Mouse (Mus musculus) hindbrain, embryonic 12.5 days (tissue): ENCODE data around the gene Exoc6b. TPM values are rescaled to one million over a fixed set of nuclear protein-coding genes. Genes with fewer than 3 reads are reported as not detected.

ENCODE experiments used
- ATAC-seq: fragments of 200-750 bp; cut with Nextera tagmentation; 2 replicates; pipeline ENCODE4 v1.8.0; 2017; ENCODE audit warnings: moderate TSS enrichment; ENCODE audit not compliant: low FRiP score
- H3K27ac ChIP-seq: fragments of 300-500 bp; sonication (generic); 2 replicates; pipeline ENCODE4 v1.5.1; 2016; ENCODE audit warnings: mild to moderate bottlenecking
- H3K27me3 ChIP-seq: fragments of 300-500 bp; sonication (generic); 2 replicates; pipeline ENCODE4 v1.6.1; 2016; ENCODE audit warnings: mild to moderate bottlenecking
- H3K36me3 ChIP-seq: fragments of 300-500 bp; sonication (generic); 2 replicates; pipeline ENCODE4 v1.6.1; 2016; ENCODE audit warnings: mild to moderate bottlenecking
- H3K4me1 ChIP-seq: fragments of 300-500 bp; sonication (generic); 2 replicates; pipeline ENCODE4 v1.6.1; 2016
- H3K4me2 ChIP-seq: fragments of 300-500 bp; sonication (generic); replicated peaks from 2 replicates; pipeline ENCODE4 v1.6.1; 2016; ENCODE audit warnings: mild to moderate bottlenecking
- H3K4me3 ChIP-seq: fragments of 300-500 bp; sonication (generic); 2 replicates; pipeline ENCODE4 v1.5.1; 2016; ENCODE audit warnings: mild to moderate bottlenecking
- H3K9ac ChIP-seq: fragments of 300-500 bp; sonication (generic); 2 replicates; pipeline ENCODE4 v1.6.1; 2016; ENCODE audit warnings: mild to moderate bottlenecking, moderate library complexity
- H3K9me3 ChIP-seq: fragments of 300-500 bp; sonication (generic); replicated peaks from 2 replicates; pipeline ENCODE4 v1.6.1; 2016; ENCODE audit warnings: mild to moderate bottlenecking
- WGBS: fragments of 180-500 bp; shearing (Covaris S2); methylation state at CpG from one replicate; pipeline ENCODE4 v1.1.7; 2016; 5-methylcytosine and 5-hydroxymethylcytosine counted together
- polyA plus RNA-seq: library from polyadenylated mRNA; unstranded; fragments of >200 nt; fragmentation: Nextera tagmentation; extraction: Ambion mirVana; gene quantifications from 2 replicates; pipeline ENCODE4 v1.2.1, GENCODE M21; 2016

Exoc6b gene
- polyA plus RNA-seq, 1 experiment from 2014 or later: 51.5 TPM

- Histone ChIP-seq H3K4me1 (no peaks in the 10 kb centered on the region), H3K27ac (no peak overlapping the region), H3K27me3 (no peaks in the 10 kb centered on the region), H3K36me3 (no peaks in the 10 kb centered on the region), H3K4me3 (no peak overlapping the region), H3K9ac (no peak overlapping the region), H3K4me2 (no peak overlapping the region), H3K9me3 (no peaks in the 10 kb centered on the region)
- no peak for ATAC-seq
- 85% methylated on average over 4 of the region's 4 CpGs for WGBS
Measured at GRCm38 (mm10) chr6:85051109-85051508, 18.2 kb downstream of the Exoc6b start.

GRCm38 (mm10) chr6:85046531-85046930 is 22.8 kb downstream of the Exoc6b start:
- Histone ChIP-seq H3K4me1 (peaks cover 6% of the 10 kb centered on the region), H3K36me3 (no peaks in the 10 kb centered on the region), H3K4me2 (no peak overlapping the region), H3K9me3 (no peaks in the 10 kb centered on the region), H3K9ac (no peak overlapping the region), H3K27ac (no peak overlapping the region), H3K4me3 (no peak overlapping the region), H3K27me3 (no peaks in the 10 kb centered on the region)
- WGBS: 90% methylated on average over 3 of the region's 3 CpGs
- no peak for ATAC-seq

- no peak for ATAC-seq
- Histone ChIP-seq H3K36me3 (no peaks in the 10 kb centered on the region), H3K9me3 (no peaks in the 10 kb centered on the region), H3K4me1 (peaks cover 6% of the 10 kb centered on the region), H3K27ac (no peak overlapping the region), H3K9ac (no peak overlapping the region), H3K4me2 (no peak overlapping the region), H3K4me3 (no peak overlapping the region), H3K27me3 (no peaks in the 10 kb centered on the region)
- WGBS: 34% methylated on average over 4 of the region's 4 CpGs
Measured at GRCm38 (mm10) chr6:85044621-85045152, 24.6 kb downstream of the Exoc6b start.

- 10% methylated on average over 6 of the region's 6 CpGs for WGBS
- Histone ChIP-seq H3K27me3 (no peaks in the 10 kb centered on the region), H3K9me3 (no peaks in the 10 kb centered on the region), H3K27ac (no peak overlapping the region), H3K36me3 (no peaks in the 10 kb centered on the region), H3K4me1 (no peaks in the 10 kb centered on the region), H3K4me3 (no peak overlapping the region), H3K4me2 (no peak overlapping the region), H3K9ac (no peak overlapping the region)
- no peak for ATAC-seq
Measured at GRCm38 (mm10) chr6:85037677-85038076, 31.6 kb downstream of the Exoc6b start.

- no peak overlapping the region for H3K4me3 ChIP-seq
- no peak for ATAC-seq
- no peak overlapping the region for H3K9ac ChIP-seq
- H3K27me3 ChIP-seq: no peaks in the 10 kb centered on the region
- H3K4me1 ChIP-seq: peaks cover 2% of the 10 kb centered on the region; the same call in 1 of the 2 replicates
- 26% methylated on average over 1 of the region's 1 CpGs for WGBS
- no peaks in the 10 kb centered on the region for H3K9me3 ChIP-seq
- no peak overlapping the region for H3K4me2 ChIP-seq
- no peaks in the 10 kb centered on the region for H3K36me3 ChIP-seq
- H3K27ac ChIP-seq: no peak overlapping the region
Measured at GRCm38 (mm10) chr6:85029671-85030070, 39.6 kb downstream of the Exoc6b start.

GRCm38 (mm10) chr6:85024403-85024802 is 44.9 kb downstream of the Exoc6b start:
- Histone ChIP-seq H3K4me3 (no peak overlapping the region), H3K27ac (no peak overlapping the region)
- ATAC-seq: no peak

GRCm38 (mm10) chr6:85017011-85017410 is 52.3 kb downstream of the Exoc6b start:
- Histone ChIP-seq H3K9me3 (no peaks in the 10 kb centered on the region), H3K27me3 (no peaks in the 10 kb centered on the region), H3K36me3 (no peaks in the 10 kb centered on the region), H3K4me3 (no peak overlapping the region), H3K27ac (no peak overlapping the region), H3K4me2 (no peak overlapping the region), H3K9ac (no peak overlapping the region), H3K4me1 (no peaks in the 10 kb centered on the region)
- WGBS: 45% methylated on average over 2 of the region's 2 CpGs
- ATAC-seq: no peak

More at GRCm38 (mm10) chr6:85024403-85024802, 44.9 kb downstream of the Exoc6b start:
- no peaks in the 10 kb centered on the region for H3K9me3 ChIP-seq
- no peaks in the 10 kb centered on the region for H3K27me3 ChIP-seq
- H3K36me3 ChIP-seq: no peaks in the 10 kb centered on the region
- H3K9ac ChIP-seq: no peak overlapping the region
- no peak overlapping the region for H3K4me2 ChIP-seq
- H3K4me1 ChIP-seq: peaks cover 3% of the 10 kb centered on the region; the same call in 1 of the 2 replicates

- no peaks in the 10 kb centered on the region for H3K27me3 ChIP-seq
- ATAC-seq: no peak
- WGBS: 96% methylated on average over 2 of the region's 2 CpGs
Measured at GRCm38 (mm10) chr6:85013906-85014305, 55.4 kb downstream of the Exoc6b start.

GRCm38 (mm10) chr6:85010397-85010796 is 58.9 kb downstream of the Exoc6b start:
- no peak for ATAC-seq
- no peaks in the 10 kb centered on the region for H3K9me3 ChIP-seq
- H3K4me2 ChIP-seq: no peak overlapping the region
- no peak overlapping the region for H3K9ac ChIP-seq
- no peaks in the 10 kb centered on the region for H3K27me3 ChIP-seq
- no peaks in the 10 kb centered on the region for H3K36me3 ChIP-seq
- no peak overlapping the region for H3K4me3 ChIP-seq
- H3K4me1 ChIP-seq: no peaks in the 10 kb centered on the region
- 89% methylated on average over 2 of the region's 2 CpGs for WGBS
- H3K27ac ChIP-seq: no peak overlapping the region

More at GRCm38 (mm10) chr6:85013906-85014305, 55.4 kb downstream of the Exoc6b start:
- no peaks in the 10 kb centered on the region for H3K36me3 ChIP-seq
- no peak overlapping the region for H3K27ac ChIP-seq
- no peak overlapping the region for H3K4me2 ChIP-seq
- no peaks in the 10 kb centered on the region for H3K9me3 ChIP-seq
- no peak overlapping the region for H3K9ac ChIP-seq
- no peaks in the 10 kb centered on the region for H3K4me1 ChIP-seq
- H3K4me3 ChIP-seq: no peak overlapping the region

GRCm38 (mm10) chr6:84995418-84995817 is 73.9 kb downstream of the Exoc6b start:
- no peak overlapping the region for H3K27ac ChIP-seq
- no peak for ATAC-seq

GRCm38 (mm10) chr6:84976563-84976971 is 92.7 kb downstream of the Exoc6b start:
- Histone ChIP-seq H3K4me2 (no peak overlapping the region), H3K27me3 (no peaks in the 10 kb centered on the region), H3K9ac (no peak overlapping the region), H3K36me3 (no peaks in the 10 kb centered on the region; the same call in 1 of the 2 replicates), H3K9me3 (no peaks in the 10 kb centered on the region), H3K4me1 (0 out of 2 replicates have a peak, but pooled peaks cover 4% of the 10 kb centered on the region), H3K27ac (no peak overlapping the region), H3K4me3 (no peak overlapping the region)
- 38% methylated on average over 3 of the region's 3 CpGs for WGBS
- no peak for ATAC-seq

More at GRCm38 (mm10) chr6:84995418-84995817, 73.9 kb downstream of the Exoc6b start:
- Histone ChIP-seq H3K4me1 (no peaks in the 10 kb centered on the region), H3K9me3 (no peaks in the 10 kb centered on the region), H3K4me2 (no peak overlapping the region), H3K27me3 (no peaks in the 10 kb centered on the region), H3K36me3 (no peaks in the 10 kb centered on the region; the same call in 1 of the 2 replicates), H3K9ac (no peak overlapping the region), H3K4me3 (no peak overlapping the region)

- H3K36me3 ChIP-seq: no peaks in the 10 kb centered on the region
- no peak for ATAC-seq
- 0 out of 2 replicates have a peak, but pooled peaks cover 2% of the 10 kb centered on the region for H3K4me1 ChIP-seq
- H3K9me3 ChIP-seq: no peaks in the 10 kb centered on the region
- WGBS: 89% methylated on average over 1 of the region's 1 CpGs
- H3K9ac ChIP-seq: no peak overlapping the region
- no peak overlapping the region for H3K27ac ChIP-seq
- H3K4me2 ChIP-seq: no peak overlapping the region
- H3K4me3 ChIP-seq: no peak overlapping the region
- no peaks in the 10 kb centered on the region for H3K27me3 ChIP-seq
Measured at GRCm38 (mm10) chr6:84968531-84968930, 100.8 kb downstream of the Exoc6b start.

GRCm38 (mm10) chr6:84964729-84965415 is 104.4 kb downstream of the Exoc6b start:
- Histone ChIP-seq H3K4me3 (no peak overlapping the region), H3K36me3 (no peaks in the 10 kb centered on the region), H3K9me3 (no peaks in the 10 kb centered on the region), H3K4me1 (peaks cover 6% of the 10 kb centered on the region; the same call in 1 of the 2 replicates), H3K27ac (no peak overlapping the region), H3K4me2 (no peak overlapping the region), H3K27me3 (no peaks in the 10 kb centered on the region), H3K9ac (no peak overlapping the region)
- ATAC-seq: no peak
- 84% methylated on average over 5 of the region's 5 CpGs for whole genome bisulfite sequencing
